Mouse (Mus musculus) ES-E14 (cell line): Measurements from ENCODE around the gene Rad54l2.

ENCODE experiments used
- CHD2 ChIP-seq: IDR thresholded peaks from 2 replicates; pipeline ENCODE4 v1.6.1; 2014; ENCODE audit warnings: mild to moderate bottlenecking, low read depth, low read length, inconsistent platforms
- HCFC1 ChIP-seq: IDR thresholded peaks from 2 replicates; pipeline ENCODE4 v1.6.1; 2012; ENCODE audit warnings: low read length, inconsistent platforms, borderline replicate concordance; ENCODE audit not compliant: insufficient read depth
- MAFK ChIP-seq: IDR thresholded peaks from 2 replicates; pipeline ENCODE4 v1.6.1; 2014; ENCODE audit warnings: mild to moderate bottlenecking, low read depth, low read length, inconsistent platforms; ENCODE audit not compliant: insufficient read depth
- ZC3H11A ChIP-seq: IDR thresholded peaks from 2 replicates; pipeline ENCODE4 v1.6.1; 2012; ENCODE audit warnings: low read depth, mild to moderate bottlenecking, inconsistent platforms, low read length, borderline replicate concordance
- ZNF384 ChIP-seq: IDR thresholded peaks from 2 replicates; pipeline ENCODE4 v1.6.1; 2012; ENCODE audit warnings: low read depth, low read length, inconsistent platforms

DNA sequence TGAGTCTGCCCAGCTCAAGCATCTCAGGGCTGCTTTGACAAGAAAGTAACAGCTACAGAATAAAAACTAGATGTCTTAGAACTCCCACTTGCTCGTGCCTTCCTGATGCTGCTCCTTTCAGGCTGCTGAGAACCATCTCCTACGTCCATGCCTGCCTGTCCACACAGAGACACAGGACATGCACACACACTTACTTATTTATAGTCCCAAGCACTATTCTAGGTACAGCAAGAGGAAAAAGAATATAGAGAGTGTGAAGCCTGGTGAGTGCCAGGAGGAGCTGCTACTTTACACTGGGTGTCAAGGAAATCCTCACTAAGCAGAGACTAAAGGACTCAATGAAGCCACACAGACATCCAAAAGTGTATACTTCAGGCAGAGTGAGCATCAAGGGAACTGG is 34.7 kb downstream of the Rad54l2 start:
- TF ChIP-seq ZC3H11A (no peak), MAFK (no peak), CHD2 (no peak), HCFC1 (no peak), ZNF384 (no peak)
